Mouse (Mus musculus) liver, adult 2 months (tissue): ENCODE data around the gene Uncx. TPM values are rescaled to one million over a fixed set of nuclear protein-coding genes. Genes with fewer than 3 reads are reported as not detected.

Experiments
- DNase-seq: peaks from one replicate; pipeline ENCODE4 v3.0.0-alpha.2; 2011; ENCODE audit warnings: low read depth, low spot score; ENCODE audit errors: extremely low read depth
- H3K27ac ChIP-seq: fragments of 200-500 bp; replicated peaks from 2 replicates; pipeline ENCODE4 v1.5.1; 2012; ENCODE audit warnings: low read depth, mild to moderate bottlenecking, control low read depth, inconsistent platforms, low read length; ENCODE audit not compliant: insufficient read depth
- H3K27me3 ChIP-seq: fragments of 200-500 bp; 2 replicates; pipeline ENCODE4 v1.6.1; 2012; ENCODE audit warnings: mild to moderate bottlenecking, moderate library complexity, low read length, inconsistent platforms; ENCODE audit not compliant: control insufficient read depth, insufficient read depth
- H3K36me3 ChIP-seq: fragments of 200-500 bp; 2 replicates; pipeline ENCODE4 v1.6.1; 2012; ENCODE audit warnings: low read length, inconsistent platforms; ENCODE audit not compliant: control insufficient read depth, insufficient read depth
- H3K4me1 ChIP-seq: fragments of 200-500 bp; 2 replicates; pipeline ENCODE4 v1.6.1; 2011; ENCODE audit warnings: low read length; ENCODE audit not compliant: control insufficient read depth, insufficient read depth
- H3K4me3 ChIP-seq: fragments of 200-500 bp; 2 replicates; pipeline ENCODE4 v1.5.1; 2011; ENCODE audit warnings: low read depth, mild to moderate bottlenecking, control low read depth, low read length, moderate library complexity; ENCODE audit not compliant: insufficient read depth
- H3K79me2 ChIP-seq: fragments of 200-500 bp; 2 replicates; pipeline ENCODE4 v1.6.1; 2012; ENCODE audit warnings: inconsistent platforms, mild to moderate bottlenecking, low read length, moderate library complexity; ENCODE audit not compliant: control insufficient read depth, insufficient read depth
- H3K9ac ChIP-seq: fragments of 200-500 bp; 2 replicates; pipeline ENCODE4 v1.6.1; 2012; ENCODE audit warnings: low read depth, mild to moderate bottlenecking, control low read depth, inconsistent platforms, low read length
- CTCF ChIP-seq: fragments of 200-500 bp; IDR thresholded peaks from 2 replicates; pipeline ENCODE4 v1.5.1; 2011; ENCODE audit warnings: low read depth, low read length, control low read depth
- POLR2A ChIP-seq: fragments of 200-500 bp; IDR thresholded peaks from 2 replicates; pipeline ENCODE4 v1.6.1; 2011; ENCODE audit warnings: low read length, control low read depth; ENCODE audit not compliant: insufficient read depth; ENCODE audit errors: extremely low read depth
- WGBS: fragments of 180-500 bp; shearing (Covaris S2); methylation state at CpG from one replicate; pipeline ENCODE4 v1.1.7; 2018; 5-methylcytosine and 5-hydroxymethylcytosine counted together
- polyA plus RNA-seq: library from polyadenylated mRNA; depleted of rRNA; stranded (reverse); fragments of >200 nt; gene quantifications from 2 replicates; pipeline ENCODE4 v1.2.3, GENCODE M21; 2012
- total RNA-seq: library from RNA; depleted of rRNA; stranded (reverse); fragments of >200 nt; gene quantifications from 2 replicates; pipeline ENCODE4 v1.2.3, GENCODE M21; 2014

Gene Uncx
- total and polyA plus RNA-seq, 2 experiments = not detected

DNA sequence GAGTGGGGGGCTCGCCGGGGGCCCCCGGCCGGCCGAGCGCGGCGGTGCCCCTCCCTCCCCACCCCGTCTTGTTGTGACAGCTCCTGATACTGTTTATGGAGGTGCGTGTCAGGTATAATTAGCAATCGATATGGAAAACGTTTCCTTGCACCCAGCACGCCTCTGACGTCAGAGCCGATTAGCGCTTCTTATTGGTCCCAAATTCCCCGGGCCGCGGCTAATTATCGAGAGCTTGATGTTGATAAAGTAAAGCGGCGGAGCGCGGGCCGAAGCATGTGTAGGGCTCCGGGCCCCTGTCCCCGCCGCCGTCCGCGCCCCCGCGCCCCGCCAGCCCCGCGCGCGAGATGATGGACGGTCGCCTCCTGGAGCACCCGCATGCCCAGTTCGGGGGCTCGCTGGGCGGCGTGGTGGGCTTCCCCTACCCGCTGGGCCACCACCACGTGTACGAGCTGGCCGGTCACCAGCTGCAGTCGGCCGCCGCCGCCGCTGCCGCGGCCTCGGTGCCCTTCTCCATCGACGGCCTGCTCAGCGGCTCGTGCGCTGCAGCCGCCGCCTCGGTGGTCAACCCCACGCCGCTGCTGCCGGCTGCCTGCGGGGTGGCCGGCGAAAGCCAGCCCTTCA lies 466 bp downstream of the Uncx start:
- TF ChIP-seq POLR2A (no peak), CTCF (no peak)
- Histone ChIP-seq H3K4me1 (no peaks in the 10 kb centered on the region), H3K27ac (no peak overlapping the region), H3K27me3 (peaks cover 47% of the 10 kb centered on the region), H3K36me3 (no peaks in the 10 kb centered on the region), H3K4me3 (no peak overlapping the region), H3K9ac (no peak overlapping the region), H3K79me2 (no peaks in the 10 kb centered on the region)
- DNase-seq = no peak
- WGBS = 4% methylated on average over 71 of the region's 71 CpGs

DNA sequence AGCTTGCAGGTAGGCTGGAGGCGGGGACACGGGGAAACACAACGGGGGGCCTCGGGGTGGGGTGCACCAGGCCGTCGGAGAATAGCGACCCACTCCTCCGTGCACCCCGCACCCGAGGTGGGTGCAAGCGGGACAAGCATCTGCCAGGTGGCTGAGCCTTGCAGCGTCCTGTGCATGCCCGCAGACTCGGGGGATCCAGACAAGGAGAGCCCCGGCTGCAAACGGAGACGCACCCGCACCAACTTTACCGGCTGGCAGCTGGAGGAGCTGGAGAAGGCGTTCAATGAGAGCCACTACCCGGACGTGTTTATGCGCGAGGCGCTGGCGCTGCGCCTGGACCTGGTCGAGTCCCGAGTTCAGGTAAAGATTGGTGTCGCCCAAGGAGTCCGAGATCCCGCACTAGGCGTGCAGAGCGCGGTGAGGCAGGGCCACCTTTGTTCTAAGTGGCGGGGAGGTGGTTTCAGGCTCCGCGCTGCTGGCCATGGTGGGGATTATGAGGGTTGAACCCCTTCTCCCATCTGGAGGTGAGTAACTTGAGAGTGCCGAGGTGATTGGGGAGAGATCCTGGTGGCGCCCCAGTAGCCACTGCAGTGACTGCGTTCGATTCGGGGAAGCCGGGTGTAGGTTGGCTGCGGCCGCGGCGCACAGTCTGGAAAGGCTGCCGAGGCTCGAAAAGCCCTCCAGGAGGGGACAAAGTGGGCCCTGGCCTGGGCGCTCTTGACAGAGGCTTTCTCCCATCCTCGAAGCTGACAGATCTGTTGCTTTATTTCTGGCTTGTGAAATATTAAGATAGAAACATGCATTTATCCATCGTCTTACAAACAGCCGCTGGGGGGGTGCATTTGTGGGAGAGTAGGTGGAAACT lies 1.2 kb downstream of the Uncx start:
- Histone ChIP-seq H3K27ac (no peak overlapping the region), H3K27me3 (peaks cover 47% of the 10 kb centered on the region), H3K4me1 (no peaks in the 10 kb centered on the region), H3K4me3 (no peak overlapping the region), H3K79me2 (no peaks in the 10 kb centered on the region), H3K36me3 (no peaks in the 10 kb centered on the region), H3K9ac (no peak overlapping the region)
- TF ChIP-seq CTCF = no peak
- no peak for TF ChIP-seq POLR2A
- 2% methylated on average over 54 of the region's 54 CpGs for WGBS
- DNase-seq = no peak

DNA sequence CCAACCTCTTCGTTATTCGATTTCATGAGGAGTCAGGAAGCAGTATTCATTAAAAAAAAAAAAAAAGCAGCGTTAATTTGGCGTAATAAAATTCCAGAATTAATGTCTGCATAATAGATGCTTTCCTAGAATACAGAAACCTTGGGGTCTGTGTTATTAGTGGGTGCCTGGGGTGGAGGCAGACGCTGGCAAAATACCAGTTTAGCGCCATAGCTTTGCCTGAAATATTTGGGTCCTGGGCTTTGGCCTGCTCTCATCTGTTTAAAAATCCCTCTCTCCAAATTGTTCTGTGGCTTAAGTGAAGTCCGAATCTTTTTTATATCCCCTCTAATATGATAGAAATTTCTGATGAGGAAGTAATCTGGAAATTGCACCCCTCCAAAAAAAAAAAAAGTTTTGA lies 1.9 kb downstream of the Uncx start:
- no peak overlapping the region for H3K4me3 ChIP-seq
- no peak for DNase-seq
- peaks cover 44% of the 10 kb centered on the region for H3K27me3 ChIP-seq
- no peak overlapping the region for H3K27ac ChIP-seq
- WGBS = 8% methylated on average over 7 of the region's 7 CpGs
- TF ChIP-seq POLR2A = no peak
- TF ChIP-seq CTCF = no peak
- H3K9ac ChIP-seq = no peak overlapping the region
- no peaks in the 10 kb centered on the region for H3K79me2 ChIP-seq
- no peaks in the 10 kb centered on the region for H3K36me3 ChIP-seq
- H3K4me1 ChIP-seq = no peaks in the 10 kb centered on the region

DNA sequence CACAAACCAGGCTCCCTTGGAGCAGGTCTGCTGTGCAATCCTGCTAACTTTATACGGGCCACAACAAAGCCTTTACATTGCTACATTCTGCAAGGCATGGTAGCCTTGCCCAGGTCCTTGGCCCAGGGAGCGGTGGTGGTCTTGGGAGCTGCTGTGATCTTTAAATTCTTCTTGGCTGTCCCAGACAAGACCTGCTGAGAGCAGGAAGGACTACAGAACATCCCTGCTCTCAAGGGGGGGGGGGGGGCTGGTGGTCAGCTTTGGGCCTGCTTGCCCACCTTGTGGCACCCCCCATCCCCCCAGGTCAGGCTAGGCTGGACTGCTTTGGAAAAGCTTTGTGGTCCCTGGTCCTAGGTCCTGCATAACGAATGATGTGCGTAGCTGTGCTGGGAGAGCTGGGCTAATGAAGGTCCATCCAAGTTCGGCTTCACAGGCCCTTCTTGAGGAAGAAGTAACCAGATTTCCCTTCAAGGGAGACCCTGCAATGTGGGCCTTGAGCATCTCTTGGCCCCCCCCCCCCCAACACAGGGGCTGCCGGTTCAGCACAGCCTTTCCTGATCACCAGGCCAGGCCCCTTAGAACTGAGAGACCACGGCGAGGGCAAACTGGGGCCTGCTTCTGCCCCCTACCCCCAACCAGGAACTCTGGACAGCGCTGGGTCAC lies 2.5 kb downstream of the Uncx start:
- DNase-seq = no peak
- Histone ChIP-seq H3K27me3 (peaks cover 41% of the 10 kb centered on the region), H3K4me1 (no peaks in the 10 kb centered on the region), H3K27ac (no peak overlapping the region), H3K79me2 (no peaks in the 10 kb centered on the region), H3K36me3 (no peaks in the 10 kb centered on the region), H3K9ac (no peak overlapping the region), H3K4me3 (no peak overlapping the region)
- TF ChIP-seq CTCF = no peak
- TF ChIP-seq POLR2A = no peak
- 10% methylated on average over 9 of the region's 9 CpGs for WGBS

DNA sequence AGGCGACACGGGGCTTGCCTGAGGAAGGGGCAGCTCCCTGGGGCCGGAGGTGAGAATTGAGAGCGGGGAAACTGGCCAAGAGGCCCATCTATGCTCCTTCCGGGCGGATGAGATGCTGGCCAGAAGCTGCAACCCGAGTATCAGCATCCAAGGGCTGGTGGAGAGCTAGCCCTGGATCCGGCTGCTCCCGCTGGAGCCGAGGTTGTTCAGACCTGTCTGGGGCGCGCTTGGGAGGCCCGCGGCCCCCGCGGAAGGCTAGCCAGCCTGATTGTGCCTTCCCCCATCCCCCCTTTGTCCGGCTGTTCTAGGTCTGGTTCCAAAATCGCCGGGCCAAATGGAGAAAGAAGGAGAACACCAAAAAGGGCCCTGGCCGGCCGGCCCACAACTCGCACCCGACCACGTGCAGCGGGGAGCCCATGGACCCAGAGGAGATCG lies 3.1 kb downstream of the Uncx start:
- DNase-seq = no peak
- WGBS = 2% methylated on average over 26 of the region's 26 CpGs
- no peak overlapping the region for H3K27ac ChIP-seq
- H3K27me3 ChIP-seq = peaks cover 44% of the 10 kb centered on the region
- no peak overlapping the region for H3K9ac ChIP-seq
- no peaks in the 10 kb centered on the region for H3K36me3 ChIP-seq
- H3K79me2 ChIP-seq = no peaks in the 10 kb centered on the region
- TF ChIP-seq CTCF = no peak
- no peak for TF ChIP-seq POLR2A
- no peak overlapping the region for H3K4me3 ChIP-seq
- no peaks in the 10 kb centered on the region for H3K4me1 ChIP-seq
